Mouse (Mus musculus) ovary, postnatal 14 days (tissue): ENCODE results near the gene Amh.
"Not testable (repeated sequence)": the region's sequence is repeated elsewhere in the genome, so short reads cannot be mapped to it uniquely, and the experiment has no call there.

ENCODE experiments used
- DNase-seq: peaks from one replicate; pipeline ENCODE4 v3.0.0; 2022; ENCODE audit warnings: low spot score

Amh gene

GRCm38 (mm10) chr10:80808099-80808984 is 3.3 kb downstream of the Amh start:
- no peak for DNase-seq

GRCm38 (mm10) chr10:80808985-80809632 is 4.1 kb downstream of the Amh start:
- no peak for DNase-seq

DNA sequence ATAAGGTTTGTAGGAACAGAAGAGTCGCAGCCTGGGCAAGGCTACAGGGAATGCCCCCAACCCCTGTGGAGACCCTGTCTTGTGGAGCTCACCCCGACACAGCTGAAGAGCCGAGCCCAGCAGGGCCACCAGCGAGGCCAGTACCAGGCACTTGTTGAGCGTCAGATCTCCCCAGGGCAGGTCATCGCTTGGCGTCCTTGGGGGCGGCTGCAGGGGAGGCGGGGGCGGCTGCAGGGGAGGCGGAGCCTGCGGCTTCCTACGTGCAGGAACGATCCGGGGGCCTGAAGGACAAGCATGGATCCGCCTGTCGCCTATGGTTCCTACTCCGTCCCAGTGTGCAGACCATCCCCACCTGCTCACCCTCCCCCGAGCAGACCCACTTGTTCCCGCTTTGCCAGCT is 5.0 kb downstream of the Amh start:
- no peak for DNase-seq

DNA sequence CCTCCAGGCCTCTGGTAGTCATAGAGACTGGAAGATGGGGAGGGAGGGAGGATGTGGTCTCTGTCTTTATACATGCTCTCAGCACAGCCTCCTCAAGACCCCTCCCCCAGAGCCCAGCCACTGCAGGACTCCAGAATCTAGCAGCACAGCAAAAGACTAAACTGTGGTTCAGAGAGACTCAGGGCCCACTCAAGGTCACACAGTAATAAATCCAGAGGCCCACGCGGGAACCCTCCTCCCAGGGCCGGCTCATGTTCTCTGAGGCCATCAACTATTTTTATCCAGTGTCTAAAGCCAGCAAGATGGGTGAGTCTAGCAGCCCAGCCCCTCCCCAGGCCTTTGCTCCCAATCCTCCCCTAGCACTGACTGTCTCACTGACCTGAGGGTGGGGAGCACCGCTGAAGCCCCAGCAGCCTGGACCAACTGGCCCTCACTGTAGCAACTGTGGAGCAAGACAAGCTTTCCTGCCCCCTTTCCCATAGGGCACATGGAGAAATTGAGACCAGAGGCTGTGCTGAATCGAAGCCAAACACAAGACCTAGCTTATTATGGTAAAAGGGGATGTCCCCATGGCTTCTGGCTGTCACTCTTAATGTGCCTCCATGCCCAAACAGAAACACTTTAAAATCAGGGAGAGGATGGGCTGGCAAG is 7.5 kb downstream of the Amh start:
- no peak for DNase-seq

DNA sequence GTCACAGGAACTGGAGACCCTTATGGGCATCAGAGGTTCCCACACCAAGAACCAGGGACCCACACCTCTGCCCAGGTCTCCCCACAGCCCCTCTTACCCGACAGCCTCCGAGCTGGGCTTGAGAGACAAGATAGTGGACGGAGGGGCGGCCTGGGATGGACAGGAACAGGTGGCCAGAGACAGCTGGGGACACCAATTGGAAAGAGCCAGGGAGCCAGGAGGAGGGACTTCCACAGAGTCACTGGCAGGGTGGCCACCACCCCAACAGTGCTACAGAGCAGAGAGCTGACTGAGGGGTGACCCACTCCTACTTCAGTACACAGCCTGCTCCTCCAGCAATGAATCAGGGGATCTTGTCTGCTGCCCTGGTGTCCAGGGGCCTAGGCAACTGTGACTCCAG is 8.3 kb downstream of the Amh start, which contains the start of gene Jsrp1:
TSS of gene Jsrp1 (minus strand) at position 133 of the 400 bp plus-strand sequence.
- DNase-seq, result no peak

DNA sequence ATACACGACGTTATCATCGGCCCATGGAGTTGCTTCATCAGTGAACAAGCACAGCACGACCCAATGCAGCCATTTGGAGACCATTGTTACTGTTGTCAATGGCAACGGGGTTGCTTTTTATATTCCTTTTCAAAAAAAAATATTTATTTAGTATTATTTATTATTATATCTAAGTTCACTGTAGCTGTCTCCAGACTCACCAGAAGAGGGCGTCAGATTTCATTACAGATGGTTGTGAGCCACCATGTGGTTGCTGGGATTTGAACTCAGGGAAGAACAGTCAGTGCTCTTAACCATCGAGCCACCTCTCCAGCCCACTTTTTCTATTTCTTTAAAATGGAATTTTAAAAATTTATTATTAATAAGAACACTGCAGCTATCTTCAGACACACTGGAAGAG is 9.8 kb downstream of the Amh start:
- DNase-seq, result no peak

GRCm38 (mm10) chr10:80816303-80816702 is 11.3 kb downstream of the Amh start:
- not testable (repeated sequence) for DNase-seq

- no peak for DNase-seq
These were observed 12.1 kb downstream of the Amh start for GRCm38 (mm10) chr10:80817164-80817563.

DNA sequence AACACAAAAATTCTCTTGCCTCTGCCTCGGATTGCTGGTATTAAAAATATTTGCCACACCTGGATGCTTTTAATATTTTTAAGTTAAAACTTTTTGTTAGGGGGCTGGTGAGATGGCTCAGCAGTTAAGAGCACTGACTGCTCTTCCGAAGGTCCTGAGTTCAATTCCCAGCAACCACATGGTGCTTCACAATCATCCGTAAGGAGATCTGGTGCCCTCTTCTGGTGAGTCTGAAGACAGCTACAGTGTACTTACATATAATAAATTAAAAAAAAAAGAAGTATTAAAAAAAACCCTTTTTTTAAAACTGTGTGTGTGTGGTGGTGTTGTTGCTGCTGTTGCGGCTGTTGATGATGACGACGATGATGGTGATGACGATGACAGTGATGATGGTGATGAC is 12.9 kb downstream of the Amh start:
- not testable (repeated sequence) for DNase-seq

- DNase-seq, result no peak
These were observed 13.7 kb downstream of the Amh start for GRCm38 (mm10) chr10:80818599-80819281.

- no peak for DNase-seq
These were observed 14.4 kb downstream of the Amh start for GRCm38 (mm10) chr10:80819406-80819805.

DNA sequence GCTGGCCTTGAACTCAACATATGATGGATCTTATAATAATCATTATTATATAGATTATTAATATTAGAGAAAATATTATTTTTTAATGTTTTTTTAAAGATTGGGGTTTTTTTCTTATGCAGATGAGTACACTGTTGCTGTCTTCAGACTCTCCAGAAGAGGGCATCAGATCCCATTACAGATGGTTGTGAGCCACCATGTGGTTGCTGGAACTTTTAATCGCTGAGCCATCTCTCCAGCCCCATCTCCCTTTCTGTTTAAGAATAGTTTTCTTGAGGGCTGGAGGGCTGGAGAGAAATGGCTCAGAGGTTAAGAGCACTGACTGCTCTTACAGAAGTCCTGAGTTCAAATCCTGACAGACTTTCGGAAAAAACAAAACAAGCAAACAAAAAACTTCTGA is 16.9 kb downstream of the Amh start:
- DNase-seq, result no peak

- DNase-seq, result no peak
These were observed 17.5 kb downstream of the Amh start for GRCm38 (mm10) chr10:80822528-80822927.

DNA sequence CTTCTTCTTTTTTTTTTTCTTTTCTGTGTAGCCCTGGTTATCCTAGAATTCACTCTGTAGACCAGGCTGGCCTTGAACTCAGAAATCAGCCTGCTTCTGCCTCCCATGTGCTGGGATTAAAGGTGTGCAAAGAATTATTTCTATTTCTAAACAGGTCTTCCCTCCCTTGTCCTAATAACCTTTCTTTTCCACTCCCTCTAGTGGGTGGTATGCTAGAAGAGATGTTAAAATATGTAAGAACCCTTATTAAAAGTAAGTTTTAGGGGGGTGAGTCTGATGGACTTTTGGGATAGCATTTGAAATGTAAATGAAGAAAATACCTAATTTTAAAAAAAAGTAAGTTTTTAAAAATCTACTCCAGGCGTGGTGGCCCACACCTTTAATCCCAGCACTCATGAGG is 18.3 kb downstream of the Amh start:
- DNase-seq, result no peak

GRCm38 (mm10) chr10:80823847-80824643 is 19.0 kb downstream of the Amh start:
- DNase-seq, result no peak

GRCm38 (mm10) chr10:80824827-80825226 is 19.8 kb downstream of the Amh start:
- no peak for DNase-seq

DNA sequence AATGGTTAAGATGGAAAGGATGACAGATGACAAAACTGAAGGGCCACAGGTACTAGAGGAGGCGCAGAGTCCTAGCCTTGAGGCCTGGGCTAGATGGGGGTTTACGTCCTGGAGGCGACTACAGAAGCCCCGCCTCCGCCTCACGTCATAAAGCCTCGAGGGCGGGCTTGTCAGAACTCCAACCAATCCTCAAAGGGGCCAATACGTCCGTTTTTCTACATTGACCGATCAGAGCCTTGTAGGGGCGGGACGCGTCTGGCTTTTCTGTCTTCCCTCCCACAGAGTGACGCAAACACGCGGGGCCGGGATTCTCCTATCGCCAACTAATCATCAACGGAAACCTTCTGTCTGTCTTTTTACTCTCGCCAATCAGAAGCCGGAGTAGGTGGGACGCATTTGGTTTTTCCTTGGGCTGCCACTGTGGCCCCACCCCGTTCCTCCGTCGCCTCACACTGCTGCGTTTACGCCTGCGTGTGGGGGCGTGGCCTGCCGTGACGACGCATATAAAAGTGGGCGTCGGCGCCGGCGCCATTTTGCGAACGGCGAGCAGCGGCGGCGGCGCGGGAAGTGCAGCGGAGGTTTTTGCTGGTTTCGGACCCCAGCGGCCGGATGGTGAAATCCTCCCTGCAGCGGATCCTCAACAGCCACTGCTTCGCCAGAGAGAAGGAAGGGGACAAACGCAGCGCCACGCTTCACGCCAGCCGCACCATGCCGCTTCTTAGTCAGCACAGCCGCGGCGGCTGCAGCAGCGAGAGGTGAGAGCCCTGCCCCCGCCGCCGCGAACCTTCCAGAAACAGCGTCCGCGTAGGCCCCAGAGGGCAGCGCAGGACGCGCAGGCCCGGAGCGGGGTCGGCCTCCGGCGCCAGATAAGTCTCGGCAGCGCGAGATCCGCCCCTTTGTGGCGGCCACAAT is 21.4 kb downstream of the Amh start, which contains the start of gene Oaz1:
TSS of gene Oaz1 (plus strand) at position 506 of the 912 bp plus-strand sequence.
- peak; percentile 95 for DNase-seq

GRCm38 (mm10) chr10:80827063-80827869 is 22.2 kb downstream of the Amh start:
- DNase-seq, result no peak

DNA sequence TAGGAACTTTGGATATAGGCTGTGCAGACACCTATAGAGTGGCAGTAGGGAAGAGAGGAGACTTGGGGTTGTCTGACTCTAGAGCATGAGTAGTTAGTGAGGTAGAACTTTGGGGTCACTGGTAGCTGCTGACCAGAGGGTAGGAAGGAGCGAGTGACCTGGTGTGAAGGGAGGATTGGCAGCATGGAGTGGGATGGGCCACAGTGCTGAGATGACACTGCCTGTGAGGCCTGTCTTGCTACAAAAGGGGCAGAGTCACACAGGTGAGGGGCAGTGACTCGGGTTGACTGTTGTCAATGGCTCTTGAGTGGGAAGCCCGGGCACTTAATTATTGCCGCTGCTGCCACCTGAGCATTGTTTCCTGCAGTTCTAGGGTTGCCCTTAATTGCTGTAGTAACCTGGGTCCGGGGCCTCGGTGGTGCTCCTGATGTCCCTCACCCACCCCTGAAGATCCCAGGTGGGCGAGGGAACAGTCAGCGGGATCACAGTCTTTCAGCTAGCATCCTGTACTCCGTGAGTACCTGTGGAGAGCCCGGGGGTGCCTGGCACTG is 22.9 kb downstream of the Amh start:
- no peak for DNase-seq
